Mouse (Mus musculus) lung, postnatal 0 days (tissue): ENCODE data around the gene Hist1h4h. TPM values are rescaled to one million over a fixed set of nuclear protein-coding genes. Genes with fewer than 3 reads are reported as not detected.
A peak's percentile ranks its signal among the peaks of the same experiment; 100 is the strongest.
"Not testable (repeated sequence)": the region's sequence is repeated elsewhere in the genome, so short reads cannot be mapped to it uniquely, and the experiment has no call there.

Experiments used
- ATAC-seq: fragments of 200-750 bp; cut with Nextera tagmentation; 2 replicates; pipeline ENCODE4 v1.8.0; 2017; ENCODE audit warnings: moderate library complexity
- DNase-seq: peaks from one replicate; pipeline ENCODE4 v3.0.0-alpha.2; 2016; ENCODE audit warnings: low spot score
- H3K27ac ChIP-seq: fragments of 300-500 bp; sonication (generic); 2 replicates; pipeline ENCODE4 v1.5.1; 2014; ENCODE audit warnings: antibody characterized with exemption, mild to moderate bottlenecking, low read length, mixed read lengths
- H3K27me3 ChIP-seq: fragments of 300-500 bp; sonication (generic); replicated peaks from 2 replicates; pipeline ENCODE4 v1.6.1; 2014; ENCODE audit warnings: low read length, mixed read lengths; ENCODE audit not compliant: insufficient read depth
- H3K36me3 ChIP-seq: fragments of 300-500 bp; sonication (generic); 2 replicates; pipeline ENCODE4 v1.6.1; 2014; ENCODE audit warnings: low read length, mixed read lengths; ENCODE audit not compliant: insufficient read depth
- H3K4me1 ChIP-seq: fragments of 300-500 bp; sonication (generic); 2 replicates; pipeline ENCODE4 v1.6.1; 2014; ENCODE audit warnings: antibody characterized with exemption, low read depth, low read length, mixed read lengths; ENCODE audit not compliant: insufficient read depth
- H3K4me2 ChIP-seq: fragments of 300-500 bp; sonication (generic); replicated peaks from 2 replicates; pipeline ENCODE4 v1.6.1; 2014; ENCODE audit warnings: low read depth, mild to moderate bottlenecking, low read length, moderate library complexity, mixed read lengths
- H3K4me3 ChIP-seq: fragments of 300-500 bp; sonication (generic); 2 replicates; pipeline ENCODE4 v1.5.1; 2014; ENCODE audit warnings: low read depth, low read length
- H3K9ac ChIP-seq: fragments of 300-500 bp; sonication (generic); replicated peaks from 2 replicates; pipeline ENCODE4 v1.6.1; 2014; ENCODE audit warnings: low read depth, mild to moderate bottlenecking
- H3K9me3 ChIP-seq: fragments of 300-500 bp; sonication (generic); 2 replicates; pipeline ENCODE4 v1.6.1; 2016; ENCODE audit warnings: low read length, mixed read lengths
- CTCF ChIP-seq: IDR thresholded peaks from 2 replicates; pipeline ENCODE4 v1.5.1; 2016; ENCODE audit warnings: antibody characterized with exemption, mild to moderate bottlenecking
- EP300 ChIP-seq: IDR thresholded peaks from 2 replicates; pipeline ENCODE4 v1.6.1; 2016; ENCODE audit warnings: antibody characterized with exemption, mild to moderate bottlenecking, control low read depth
- WGBS: fragments of 180-500 bp; shearing (Covaris S2); extraction: QIAGEN DNeasy Blood & Tissue Kit; methylation state at CpG from one replicate; pipeline ENCODE4 v1.1.7; 2014; 5-methylcytosine and 5-hydroxymethylcytosine counted together
- polyA plus RNA-seq: library from polyadenylated mRNA; unstranded; fragments of >200 nt; fragmentation: Nextera tagmentation; extraction: Ambion mirVana; gene quantifications from 2 replicates; pipeline ENCODE4 v1.2.1, GENCODE M21; 2015

Hist1h4h gene
- polyA plus RNA-seq, 1 experiment from 2014 or later: 7.0 TPM

DNA sequence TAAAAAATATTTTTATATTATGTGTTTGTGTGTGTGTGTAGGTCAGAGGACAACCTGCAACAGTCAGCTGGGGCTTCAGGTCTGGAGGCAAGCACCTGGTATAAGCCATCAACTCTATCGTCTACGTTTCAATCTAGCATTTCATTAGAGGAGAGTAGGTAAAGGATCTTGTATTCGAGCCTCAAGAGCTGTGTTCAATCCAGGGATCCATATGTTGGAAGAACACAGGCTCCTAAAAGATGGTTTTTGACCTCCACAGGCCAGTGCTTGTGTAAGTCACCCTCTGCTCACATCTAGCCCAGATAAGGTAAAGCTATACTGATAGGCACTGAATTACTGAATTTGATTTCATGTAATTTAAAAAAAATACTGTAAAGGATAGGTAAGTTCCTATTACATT lies 26.1 kb downstream of the Hist1h4h start:
- no peaks in the 10 kb centered on the region for H3K36me3 ChIP-seq
- TF ChIP-seq CTCF (no peak), EP300 (no peak)
- 54% methylated on average over 3 of the region's 3 CpGs for WGBS
- H3K4me1 ChIP-seq: no peaks in the 10 kb centered on the region
- ATAC-seq (no peak), DNase-seq (no peak)
- H3K4me3 ChIP-seq: no peak overlapping the region
- H3K4me2 ChIP-seq: no peak overlapping the region
- H3K9me3 ChIP-seq: no peaks in the 10 kb centered on the region
- no peak overlapping the region for H3K9ac ChIP-seq
- H3K27ac ChIP-seq: peak overlapping the region; percentile 26; the same call in 1 of the 2 replicates
- no peaks in the 10 kb centered on the region for H3K27me3 ChIP-seq

- H3K4me3 ChIP-seq, H3K4me1 ChIP-seq, ATAC-seq, H3K9ac ChIP-seq, H3K9me3 ChIP-seq, H3K4me2 ChIP-seq, H3K27ac ChIP-seq, H3K27me3 ChIP-seq, H3K36me3 ChIP-seq: not testable (repeated sequence)
- DNase-seq: peak; percentile 4
- WGBS: 13% methylated on average over 2 of the region's 2 CpGs
These were observed 29.8 kb downstream of the Hist1h4h start for GRCm38 (mm10) chr13:23560699-23561098.

DNA sequence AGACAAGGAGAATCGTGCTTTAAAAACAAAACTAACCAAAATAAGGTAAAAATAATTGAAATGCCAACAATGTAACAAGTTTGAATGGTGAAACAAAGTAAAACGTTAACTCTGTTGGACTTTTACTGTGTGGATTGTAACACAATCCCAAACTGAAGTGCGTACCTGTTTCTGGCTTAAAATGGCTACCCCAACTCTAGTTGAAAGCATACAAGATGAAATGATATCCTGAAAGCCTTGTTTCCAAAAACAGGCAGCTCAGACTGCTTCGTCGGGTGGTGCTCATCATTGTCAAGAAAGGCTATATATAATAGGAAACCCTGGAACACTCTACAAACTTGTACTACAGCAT lies 30.7 kb downstream of the Hist1h4h start:
- not testable (repeated sequence) for H3K36me3 ChIP-seq, H3K27me3 ChIP-seq, ATAC-seq, DNase-seq, H3K9ac ChIP-seq, H3K4me1 ChIP-seq, H3K27ac ChIP-seq, H3K4me3 ChIP-seq, H3K9me3 ChIP-seq
- WGBS: 0% methylated on average over 2 of the region's 5 CpGs
- H3K4me2 ChIP-seq: peak overlapping the region; percentile 70

DNA sequence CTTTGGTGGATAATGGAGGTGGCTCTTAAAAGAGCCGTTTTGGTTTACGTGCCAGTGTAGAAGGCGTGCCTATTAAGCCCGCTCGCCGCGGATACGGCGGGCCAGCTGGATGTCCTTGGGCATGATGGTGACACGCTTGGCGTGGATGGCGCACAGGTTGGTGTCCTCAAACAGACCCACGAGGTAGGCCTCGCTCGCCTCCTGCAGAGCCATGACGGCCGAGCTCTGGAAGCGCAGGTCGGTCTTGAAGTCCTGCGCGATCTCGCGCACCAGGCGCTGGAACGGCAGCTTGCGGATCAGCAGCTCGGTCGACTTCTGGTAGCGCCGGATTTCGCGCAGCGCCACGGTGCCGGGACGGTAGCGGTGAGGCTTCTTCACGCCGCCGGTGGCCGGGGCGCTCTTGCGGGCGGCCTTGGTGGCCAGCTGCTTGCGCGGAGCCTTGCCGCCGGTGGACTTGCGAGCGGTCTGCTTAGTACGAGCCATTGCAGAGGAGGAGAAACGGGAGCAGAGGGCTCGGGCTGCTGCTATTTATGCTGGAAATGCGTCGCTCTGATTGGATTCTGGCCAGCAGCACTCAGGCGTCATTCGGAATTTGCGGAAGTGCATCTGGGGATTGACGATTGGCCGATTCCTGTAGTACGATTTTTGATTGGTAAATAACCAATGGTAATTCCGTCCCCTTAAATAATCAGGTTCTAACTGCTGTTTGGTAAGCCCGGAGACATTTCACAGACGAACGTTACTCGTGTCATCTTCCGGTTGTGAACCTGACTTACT lies 31.2 kb downstream of the Hist1h4h start, which contains the start of gene Hist1h3e:
Hist1h3e (minus strand) TSS at position 487 of the 777 bp plus-strand sequence.
- ATAC-seq: peak; percentile 90
- Histone ChIP-seq H3K27ac (peak within 1 kb of the TSS; percentile 91), H3K9ac (peak within 1 kb of the TSS; percentile 51), H3K4me2 (peak within 1 kb of the TSS; percentile 70), H3K4me3 (peak within 1 kb of the TSS; percentile 38)
- WGBS: under 1% methylated on average over 42 of the region's 67 CpGs
- DNase-seq: peak; percentile 99
- H3K36me3 ChIP-seq, H3K27me3 ChIP-seq, H3K4me1 ChIP-seq, H3K9me3 ChIP-seq: not testable (repeated sequence)
- TF ChIP-seq CTCF: 0 out of 2 replicates have a peak, but pooled peaks have one; percentile 17

- DNase-seq (peak; percentile 96), ATAC-seq (peak; percentile 67)
- peak; percentile 77 for TF ChIP-seq CTCF
- no peak; the same call in 1 of the 2 replicates for TF ChIP-seq EP300
- H3K9me3 ChIP-seq: no peaks in the 10 kb centered on the region
- 2% methylated on average over 18 of the region's 18 CpGs for WGBS
- peak overlapping the region; percentile 38 for H3K4me3 ChIP-seq
- H3K27ac ChIP-seq: peak overlapping the region; percentile 91
- no peaks in the 10 kb centered on the region for H3K4me1 ChIP-seq
- H3K9ac ChIP-seq: peak overlapping the region; percentile 51
- H3K4me2 ChIP-seq: peak overlapping the region; percentile 70
- no peaks in the 10 kb centered on the region for H3K36me3 ChIP-seq
- H3K27me3 ChIP-seq: no peaks in the 10 kb centered on the region
These were observed 32.0 kb downstream of the Hist1h4h start for GRCm38 (mm10) chr13:23562699-23563462.

DNA sequence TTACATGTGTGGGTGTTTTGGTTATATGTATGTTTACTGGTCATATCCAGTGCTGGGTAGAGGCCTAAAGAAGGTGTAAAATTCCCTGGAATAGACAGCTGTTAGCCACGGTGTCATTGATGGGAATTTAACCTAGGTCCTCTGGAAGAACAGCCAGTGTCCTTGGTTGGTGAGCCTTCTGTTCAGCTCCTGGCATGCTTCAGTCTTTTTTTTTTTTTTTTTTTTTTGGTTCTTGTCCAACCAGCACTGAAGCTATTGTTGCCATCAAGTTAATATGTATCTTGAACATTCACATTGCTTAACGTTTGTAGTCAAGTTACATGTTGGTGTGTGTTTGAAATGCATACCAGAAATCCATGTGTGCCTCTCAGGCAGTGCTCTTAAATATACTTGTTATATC lies 33.6 kb downstream of the Hist1h4h start:
- no peak overlapping the region for H3K4me3 ChIP-seq
- no peaks in the 10 kb centered on the region for H3K9me3 ChIP-seq
- no peaks in the 10 kb centered on the region for H3K36me3 ChIP-seq
- no peaks in the 10 kb centered on the region for H3K4me1 ChIP-seq
- WGBS: 61% methylated on average over 2 of the region's 2 CpGs
- DNase-seq (peak; percentile 4), ATAC-seq (no peak)
- H3K27me3 ChIP-seq: no peaks in the 10 kb centered on the region
- H3K4me2 ChIP-seq: no peak overlapping the region
- H3K9ac ChIP-seq: no peak overlapping the region
- H3K27ac ChIP-seq: no peak overlapping the region
- TF ChIP-seq CTCF (no peak), EP300 (no peak)
